Mouse (Mus musculus): ENCODE measurements around the gene Pign.

- TF ChIP-seq POLR2A (IDR thresholded peaks at IDR 0.05; ENCODE audit: borderline replicate concordance, insufficient read depth, low read length) = no peak
- TF ChIP-seq CTCF (IDR thresholded peaks at IDR 0.05; ENCODE audit: borderline replicate concordance, insufficient read depth, low read depth, low read length) = no peak
Observed at GRCm38 (mm10) chr1:105582800-105583199, 80.7 kb downstream of the Pign start.
